Comparison of ENCODE assay signal across 11 mouse cellular contexts in the genomic region with DNA sequence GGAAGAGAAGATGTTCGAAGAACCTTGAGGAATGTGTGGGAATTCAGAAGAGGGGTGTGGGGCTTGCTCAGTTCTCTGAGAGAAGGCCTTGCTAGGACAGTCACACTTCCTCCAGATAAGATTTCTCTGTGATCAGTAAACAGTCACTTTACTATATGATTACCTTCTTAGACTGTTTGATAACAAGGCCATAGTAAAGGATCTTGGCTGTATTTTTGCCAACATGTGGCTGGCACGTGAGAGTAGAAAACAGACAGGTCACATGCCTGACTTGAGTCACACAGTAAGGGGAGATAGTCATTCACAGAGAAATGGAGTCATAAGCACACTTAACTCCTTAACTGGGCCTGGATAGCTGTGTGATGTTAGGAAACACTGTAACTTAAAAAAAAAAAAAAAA.
DNase-seq lines count a peak whose midpoint lies in the region; ATAC-seq and TF ChIP-seq lines count a peak whose summit lies in the region.
"Had no signal": no experiment of that assay in that cellular context is flagged by ENCODE, and none has a peak within 500 bp of the region (broad histone marks: within the 10 kb centered on the region; RNA-seq: fewer than 3 reads in every experiment).

No protein-coding gene starts in this region.

- H3K4me3 ChIP-seq in gastrocnemius, adult 2 months = no peak overlapping the region
- H3K4me3 ChIP-seq in liver, embryonic 16.5 days (ENCODE audit: low read depth, low read length) = no peak overlapping the region
- no peak overlapping the region for H3K4me3 ChIP-seq in liver, embryonic 11.5 days (ENCODE audit: low read depth, low read length)
- no peak overlapping the region for H3K4me3 ChIP-seq in bone marrow macrophage, adult 2 months (ENCODE audit: insufficient read depth, low read length)
- no peak overlapping the region for H3K4me3 ChIP-seq in myocyte

- no peak overlapping the region for H3K4me2 ChIP-seq in liver, embryonic 16.5 days (ENCODE audit: low read depth, low read length)
- H3K4me2 ChIP-seq in liver, embryonic 11.5 days = no peak overlapping the region
- no peak overlapping the region for H3K4me2 ChIP-seq in myocyte (ENCODE audit: low read depth)

- 12% methylated on average over 2 of the region's 2 CpGs for WGBS in liver, embryonic 16.5 days (ENCODE audit: insufficient replicate concordance)
- 42% methylated on average over 2 of the region's 2 CpGs for WGBS in liver, embryonic 11.5 days

- H3K27me3 ChIP-seq in liver, embryonic 16.5 days (ENCODE audit: control insufficient read depth, insufficient read depth, low read depth, low read length) = no peaks in the 10 kb centered on the region
- H3K27me3 ChIP-seq in liver, embryonic 11.5 days (replicated peaks; ENCODE audit: control insufficient read depth, insufficient read depth, low read length) = no peaks in the 10 kb centered on the region
- no peaks in the 10 kb centered on the region for H3K27me3 ChIP-seq in myocyte (ENCODE audit: control insufficient read depth, insufficient read depth, insufficient read length)
- H3K27me3 ChIP-seq: Patski had no signal

- no peak overlapping the region for H3K9ac ChIP-seq in liver, embryonic 16.5 days (ENCODE audit: low read depth, low read length)
- H3K9ac ChIP-seq in liver, embryonic 11.5 days (ENCODE audit: low read depth, low read length) = no peak overlapping the region

- intact Hi-C loops in gastrocnemius, adult 2 months (cut with DNase I) = loop anchor here (5.0 kb wide), 1 partner anchor 35 kb away; no protein-coding TSS in a partner anchor

- ATAC-seq in liver, embryonic 16.5 days (ENCODE audit: low read depth) = no peak
- ATAC-seq in liver, embryonic 11.5 days (replicated peaks; ENCODE audit: low FRiP score) = no peak; the same call in 1 of the 2 replicates
- ATAC-seq: Patski had no signal

- H3K27ac ChIP-seq in gastrocnemius, adult 2 months = peak overlapping the region; percentile 87
- H3K27ac ChIP-seq in liver, embryonic 16.5 days (ENCODE audit: low read length) = peak overlapping the region; percentile 54
- H3K27ac ChIP-seq in liver, embryonic 11.5 days (ENCODE audit: low read depth, low read length) = no peak overlapping the region
- H3K27ac ChIP-seq in bone marrow macrophage, adult 2 months (ENCODE audit: insufficient read depth, low read depth, low read length) = peak overlapping the region; percentile 63

- H3ac ChIP-seq in myocyte (ENCODE audit: control insufficient read depth, insufficient read length) = no peak overlapping the region

- H3K9me3 ChIP-seq in liver, embryonic 16.5 days (replicated peaks; ENCODE audit: control insufficient read depth, low read length) = no peaks in the 10 kb centered on the region
- no peaks in the 10 kb centered on the region for H3K9me3 ChIP-seq in liver, embryonic 11.5 days (ENCODE audit: control insufficient read depth, low read length)

- TF ChIP-seq CTCF in gastrocnemius, adult 2 months (IDR thresholded peaks at IDR 0.05) = no peak
- no peak for TF ChIP-seq CTCF in bone marrow macrophage, adult 2 months (IDR thresholded peaks at IDR 0.05; ENCODE audit: low read depth, low read length)

- no peak for DNase-seq in gastrocnemius, adult 2 months
- no peak for DNase-seq in gastrocnemius, adult 18-20 months (ENCODE audit: low spot score)
- DNase-seq in liver, embryonic 11.5 days (ENCODE audit: low spot score) = no peak
- DNase-seq in cerebellum, adult 18-20 months = no peak
- DNase-seq in cerebellum, postnatal 10 days = no peak
- DNase-seq: cerebellum, postnatal 14 days; right cerebral cortex, adult 18-20 months had no signal

- H3K36me3 ChIP-seq in liver, embryonic 16.5 days (ENCODE audit: control insufficient read depth, insufficient read depth) = no peaks in the 10 kb centered on the region
- H3K36me3 ChIP-seq in liver, embryonic 11.5 days (ENCODE audit: control insufficient read depth, insufficient read depth, low read length) = no peaks in the 10 kb centered on the region
- peaks cover 48% of the 10 kb centered on the region for H3K36me3 ChIP-seq in myocyte (ENCODE audit: control insufficient read depth, insufficient read depth)

- TF ChIP-seq POLR2A in bone marrow macrophage, adult 2 months (IDR thresholded peaks at IDR 0.05; ENCODE audit: borderline replicate concordance, low read depth, low read length) = no peak
- no peak for TF ChIP-seq POLR2A in myocyte (IDR thresholded peaks at IDR 0.05; ENCODE audit: insufficient read length, low read depth)

- H3K4me1 ChIP-seq in liver, embryonic 16.5 days (ENCODE audit: control insufficient read depth, low read depth, low read length) = peaks cover 20% of the 10 kb centered on the region
- peaks cover 10% of the 10 kb centered on the region for H3K4me1 ChIP-seq in liver, embryonic 11.5 days (replicated peaks; ENCODE audit: control insufficient read depth, insufficient read depth, low read length)
- H3K4me1 ChIP-seq in bone marrow macrophage, adult 2 months (ENCODE audit: control insufficient read depth, insufficient read depth, low read length) = peaks cover 48% of the 10 kb centered on the region

- H3K79me2 ChIP-seq in myocyte (ENCODE audit: control insufficient read depth, insufficient read depth) = peaks cover 12% of the 10 kb centered on the region

TF ChIP-seq in myocyte, 11 proteins besides CTCF, POLR2A, EP300 and RAD21:
- TF ChIP-seq MYOG (IDR thresholded peaks at IDR 0.05; ENCODE audit: control insufficient read depth in 1 of 3, insufficient read depth in 1 of 3, insufficient read length in 2 of 3, low read depth in 2 of 3) (no peak), MYOD1 (IDR thresholded peaks at IDR 0.05; ENCODE audit: control insufficient read depth in 1 of 3, insufficient read length in 2 of 3, low read depth in 2 of 3) (no peak), USF1 (IDR thresholded peaks at IDR 0.05; ENCODE audit: low read depth) (peak; percentile 21)
